Comparison of ENCODE assay signal across 22 mouse cellular contexts in genomic region chr13:113118977-113119376, GRCm38 (mm10). TPM values are rescaled to one million over a fixed set of nuclear protein-coding genes. Genes with fewer than 3 reads are reported as not detected.
DNase-seq lines count a peak whose midpoint lies in the region; ATAC-seq and TF ChIP-seq lines count a peak whose summit lies in the region.
"Had no signal": no experiment of that assay in that cellular context is flagged by ENCODE, and none has a peak within 500 bp of the region (broad histone marks: within the 10 kb centered on the region; RNA-seq: fewer than 3 reads in every experiment).

No protein-coding gene starts in this region.

- H3K9ac ChIP-seq in lung, embryonic 14.5 days = no peak overlapping the region
- H3K9ac ChIP-seq in liver, embryonic 11.5 days (ENCODE audit: low read depth, low read length) = no peak overlapping the region
- H3K9ac ChIP-seq: forebrain, embryonic 13.5 days; heart, embryonic 15.5 days; neural tube, embryonic 12.5 days had no signal

- H3K4me3 ChIP-seq in lung, embryonic 14.5 days (ENCODE audit: low read depth, low read length) = no peak overlapping the region
- no peak overlapping the region for H3K4me3 ChIP-seq in liver, embryonic 11.5 days (ENCODE audit: low read depth, low read length)
- H3K4me3 ChIP-seq: embryonic facial prominence, embryonic 10.5 days; forebrain, embryonic 13.5 days; heart, embryonic 15.5 days; limb, embryonic 10.5 days; neural tube, embryonic 12.5 days had no signal

- H3K4me1 ChIP-seq in lung, embryonic 14.5 days (ENCODE audit: insufficient read depth) = no peaks in the 10 kb centered on the region
- no peaks in the 10 kb centered on the region for H3K4me1 ChIP-seq in liver, embryonic 11.5 days (replicated peaks; ENCODE audit: control insufficient read depth, insufficient read depth, low read length)
- H3K4me1 ChIP-seq: embryonic facial prominence, embryonic 10.5 days; forebrain, embryonic 13.5 days; heart, embryonic 15.5 days; neural tube, embryonic 12.5 days had no signal

- no peak overlapping the region for H3K27ac ChIP-seq in lung, embryonic 14.5 days (ENCODE audit: low read depth)
- no peak overlapping the region for H3K27ac ChIP-seq in liver, embryonic 11.5 days (ENCODE audit: low read depth, low read length)
- H3K27ac ChIP-seq: embryonic facial prominence, embryonic 10.5 days; forebrain, embryonic 13.5 days; heart, embryonic 15.5 days; limb, embryonic 10.5 days; neural tube, embryonic 12.5 days had no signal

- no peaks in the 10 kb centered on the region for H3K27me3 ChIP-seq in lung, embryonic 14.5 days (ENCODE audit: insufficient read depth, low read length)
- no peaks in the 10 kb centered on the region for H3K27me3 ChIP-seq in liver, embryonic 11.5 days (replicated peaks; ENCODE audit: control insufficient read depth, insufficient read depth, low read length)
- H3K27me3 ChIP-seq: forebrain, embryonic 13.5 days; heart, embryonic 15.5 days; neural tube, embryonic 12.5 days had no signal

- peak; percentile 9 to 11 for DNase-seq in cerebellum, postnatal 14 days
- DNase-seq in cerebellum, adult 8-10 months = no peak
- DNase-seq in lung, embryonic 14.5 days = peak; percentile 68
- no peak for DNase-seq in lung, postnatal 25 days (ENCODE audit: low spot score)
- DNase-seq in NIH3T3 (ENCODE audit: low read depth) = peak; percentile 50
- DNase-seq in fibroblast of lung, adult 2 months (ENCODE audit: low read depth) = peak; percentile 57
- no peak for DNase-seq in thymus, postnatal 14 days
- DNase-seq in liver, embryonic 11.5 days (ENCODE audit: low spot score) = no peak
- DNase-seq: cerebellum, adult 18-20 months; gastrocnemius, postnatal 10 days; heart, postnatal 4 days; kidney, adult 8-10 months; kidney, postnatal 25 days; right cerebral cortex, adult 18-20 months; thymus, postnatal 25 days had no signal

- WGBS in lung, embryonic 14.5 days = 23% methylated on average over 4 of the region's 4 CpGs
- WGBS in liver, embryonic 11.5 days = 88% methylated on average over 4 of the region's 4 CpGs

- H3K9me3 ChIP-seq in lung, embryonic 14.5 days (ENCODE audit: low read depth, low read length) = no peaks in the 10 kb centered on the region
- H3K9me3 ChIP-seq in liver, embryonic 11.5 days (ENCODE audit: control insufficient read depth, low read length) = no peaks in the 10 kb centered on the region
- H3K9me3 ChIP-seq: forebrain, embryonic 13.5 days; heart, embryonic 15.5 days; limb, embryonic 10.5 days; neural tube, embryonic 12.5 days had no signal

- H3K4me2 ChIP-seq in lung, embryonic 14.5 days = no peak overlapping the region
- no peak overlapping the region for H3K4me2 ChIP-seq in liver, embryonic 11.5 days
- H3K4me2 ChIP-seq: forebrain, embryonic 13.5 days; heart, embryonic 15.5 days; midbrain, embryonic 11.5 days; neural tube, embryonic 12.5 days had no signal

- TF ChIP-seq CTCF in lung, embryonic 14.5 days (IDR thresholded peaks at IDR 0.05; ENCODE audit: low read depth) = no peak

- peak; percentile 77; the same call in 1 of the 2 replicates for ATAC-seq in lung, embryonic 14.5 days (ENCODE audit: insufficient read depth)
- ATAC-seq in liver, embryonic 11.5 days (replicated peaks; ENCODE audit: low FRiP score) = no peak
- ATAC-seq: forebrain, embryonic 13.5 days; Patski had no signal

- H3K36me3 ChIP-seq in lung, embryonic 14.5 days (ENCODE audit: insufficient read depth) = no peaks in the 10 kb centered on the region
- no peaks in the 10 kb centered on the region for H3K36me3 ChIP-seq in liver, embryonic 11.5 days (ENCODE audit: control insufficient read depth, insufficient read depth, low read length)
- H3K36me3 ChIP-seq: embryonic facial prominence, embryonic 10.5 days; heart, embryonic 15.5 days; limb, embryonic 10.5 days; neural tube, embryonic 12.5 days had no signal

RNA-seq across cellular contexts. Expression of gene Gzma, which starts 18.2 kb away (rescaled TPM):
- not detected in 2 replicates for polyA plus RNA-seq in lung, embryonic 14.5 days (2014; fragmentation: Nextera tagmentation; extraction: Ambion mirVana)
- not detected in 2 replicates for polyA plus RNA-seq in liver, embryonic 11.5 days (2014; fragmentation: Nextera tagmentation; extraction: Ambion mirVana)
- polyA plus RNA-seq: embryonic facial prominence, embryonic 10.5 days; forebrain, embryonic 13.5 days; limb, embryonic 10.5 days; midbrain, embryonic 11.5 days; neural tube, embryonic 12.5 days; Patski had no signal

Comparison
In these comparisons a context has a peak if more than half of its experiments do, and no peak if none do; other contexts are left out.
1. DNase-seq: peak in cerebellum, postnatal 14 days (2 of 2), lung, embryonic 14.5 days (single experiment), NIH3T3 (single experiment) and fibroblast of lung, adult 2 months (single experiment); none in cerebellum, adult 8-10 months (single experiment), lung, postnatal 25 days (single experiment), thymus, postnatal 14 days (single experiment) and liver, embryonic 11.5 days (single experiment).